17 mouse cellular contexts compared by ENCODE assay signal in genomic region chr10:120891131-120891530, GRCm38 (mm10). TPM values are rescaled to one million over a fixed set of nuclear protein-coding genes. Genes with fewer than 3 reads are reported as not detected.
DNase-seq lines count a peak whose midpoint lies in the region.
"Had no signal": no experiment of that assay in that cellular context is flagged by ENCODE, and none has a peak within 500 bp of the region (broad histone marks: within the 10 kb centered on the region; RNA-seq: fewer than 3 reads in every experiment).

No protein-coding gene starts in this region.

- DNase-seq in adrenal gland, postnatal 10 days: peak; percentile 46
- no peak for DNase-seq in adrenal gland, adult 2 months
- DNase-seq in heart, adult 11 months: peak; percentile 58
- no peak for DNase-seq in heart, adult 8-10 months (ENCODE audit: low spot score)
- peak; percentile 81 for DNase-seq in adipocyte (ENCODE audit: low spot score)
- DNase-seq: adrenal gland, postnatal 25 days; B cell, adult 2 months; cerebellum, adult 11 months; cerebellum, adult 18-20 months; cerebellum, adult 8-10 months; cerebellum, adult 9-11 months; cerebellum, postnatal 14 days; cerebellum, postnatal 36 days; embryo, embryonic 11 days had no signal

RNA-seq across cellular contexts. Expression of gene Msrb3, which starts 7.8 kb away (rescaled TPM):
- 10 to 100 TPM; 34.2 to 38.0 TPM for total RNA-seq in adrenal gland, postnatal 10 days (2021)
- 10 to 100 TPM; 37.9 to 71.3 TPM for total RNA-seq in adrenal gland, adult 2 months (2021)
- polyA plus RNA-seq in adrenal gland, adult 2 months (2012; rRNA removed): 38.5 and 39.2 TPM in 2 replicates
- total RNA-seq in heart, adult 8-10 months (2022): 100 to 1,000 TPM in 2 of 4 experiments, 10 to 100 TPM in 2; 84.9 to 110 (median 102) TPM
- total RNA-seq: CH12.LX had no signal
- polyA plus RNA-seq: erythroblast, embryonic 14.5 days; G1E had no signal

Comparison
In these comparisons a context has a peak if more than half of its experiments do, and no peak if none do; other contexts are left out.
1. DNase-seq: peak in adrenal gland, postnatal 10 days (single experiment), heart, adult 11 months (single experiment) and adipocyte (single experiment); none in adrenal gland, adult 2 months (single experiment) and heart, adult 8-10 months (single experiment).